Mouse (Mus musculus): Measurements from ENCODE around the gene Faf2. TPM values are rescaled to one million over a fixed set of nuclear protein-coding genes. Genes with fewer than 3 reads are reported as not detected.

Gene Faf2
- total and polyA plus RNA-seq, 2 experiments from 2014 or later = 27.2 to 32.1 TPM

- peak overlapping the region; percentile 76 for H3K4me2 ChIP-seq (ENCODE audit: low read depth, low read length)
- no peaks in the 10 kb centered on the region for H3K9me3 ChIP-seq (replicated peaks; ENCODE audit: control insufficient read depth, low read length)
- DNase-seq (ENCODE audit: low spot score) = peak; percentile 97
- under 1% methylated on average over 72 of the region's 82 CpGs for WGBS
- no peaks in the 10 kb centered on the region for H3K27me3 ChIP-seq (ENCODE audit: control insufficient read depth, insufficient read depth, low read length)
- peak overlapping the region; percentile 97 for H3K27ac ChIP-seq (ENCODE audit: low read depth)
- H3K4me3 ChIP-seq (ENCODE audit: low read depth, low read length) = peak overlapping the region; percentile 95
- peaks cover 12% of the 10 kb centered on the region for H3K36me3 ChIP-seq (replicated peaks; ENCODE audit: control insufficient read depth, insufficient read depth, low read length)
- no peak for TF ChIP-seq CTCF (IDR thresholded peaks at IDR 0.05; ENCODE audit: low read depth)
- peak; percentile 74; the same call in 1 of the 2 replicates for TF ChIP-seq EP300 (IDR thresholded peaks at IDR 0.05; ENCODE audit: low read depth)
- peak overlapping the region; percentile 87 for H3K9ac ChIP-seq (replicated peaks; ENCODE audit: low read depth, low read length)
- ATAC-seq (ENCODE audit: insufficient read depth, low read depth) = peak; percentile 90
- H3K4me1 ChIP-seq (ENCODE audit: control insufficient read depth, insufficient read depth) = peaks cover 41% of the 10 kb centered on the region
These were observed 66.2 kb downstream of the Faf2 start for GRCm38 (mm10) chr13:54687575-54688424.

GRCm38 (mm10) chr13:54690151-54690740, 68.7 kb downstream of the Faf2 start:
- Histone ChIP-seq H3K4me2 (ENCODE audit: low read depth, low read length) (no peak overlapping the region), H3K4me3 (ENCODE audit: low read depth, low read length) (no peak overlapping the region), H3K36me3 (replicated peaks; ENCODE audit: control insufficient read depth, insufficient read depth, low read length) (no peaks in the 10 kb centered on the region), H3K27me3 (ENCODE audit: control insufficient read depth, insufficient read depth, low read length) (no peaks in the 10 kb centered on the region), H3K4me1 (ENCODE audit: control insufficient read depth, insufficient read depth) (peaks cover 32% of the 10 kb centered on the region), H3K9ac (replicated peaks; ENCODE audit: low read depth, low read length) (no peak overlapping the region), H3K27ac (ENCODE audit: low read depth) (no peak overlapping the region), H3K9me3 (replicated peaks; ENCODE audit: control insufficient read depth, low read length) (no peaks in the 10 kb centered on the region)
- no peak for ATAC-seq (ENCODE audit: insufficient read depth, low read depth)
- no peak for TF ChIP-seq EP300 (IDR thresholded peaks at IDR 0.05; ENCODE audit: low read depth)
- no peak for TF ChIP-seq CTCF (IDR thresholded peaks at IDR 0.05; ENCODE audit: low read depth)
- DNase-seq (ENCODE audit: low spot score) = no peak
- WGBS = 85% methylated on average over 8 of the region's 8 CpGs

DNA sequence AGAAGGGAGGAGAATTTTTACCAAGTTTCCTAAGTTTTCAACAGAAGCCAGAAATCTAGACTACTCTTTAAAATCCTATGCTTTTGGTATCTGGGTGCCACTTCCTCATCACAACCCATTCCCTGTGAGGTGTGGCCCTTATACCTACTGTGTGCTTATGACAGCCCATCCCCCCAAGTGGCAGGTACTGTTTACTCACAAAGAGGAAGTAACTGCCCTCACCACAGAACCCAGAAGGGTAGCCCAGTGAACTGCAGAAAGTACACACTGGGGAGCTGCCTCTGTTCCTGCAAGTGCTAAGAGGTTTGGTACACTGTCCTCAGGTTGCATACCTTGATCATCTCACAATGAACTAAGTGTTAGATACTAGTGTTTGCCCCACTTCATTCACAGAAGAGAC, 70.2 kb downstream of the Faf2 start:
- H3K4me1 ChIP-seq (ENCODE audit: control insufficient read depth, insufficient read depth) = peaks cover 21% of the 10 kb centered on the region
- no peaks in the 10 kb centered on the region for H3K36me3 ChIP-seq (replicated peaks; ENCODE audit: control insufficient read depth, insufficient read depth, low read length)
- H3K4me3 ChIP-seq (ENCODE audit: low read depth, low read length) = 0 out of 2 replicates have a peak overlapping the region, but pooled peaks have one; percentile 74
- DNase-seq (ENCODE audit: low spot score) = no peak
- H3K27ac ChIP-seq (ENCODE audit: low read depth) = no peak overlapping the region
- H3K4me2 ChIP-seq (ENCODE audit: low read depth, low read length) = peak overlapping the region; percentile 82; the same call in 1 of the 2 replicates
- no peak for ATAC-seq (ENCODE audit: insufficient read depth, low read depth)
- no peaks in the 10 kb centered on the region for H3K9me3 ChIP-seq (replicated peaks; ENCODE audit: control insufficient read depth, low read length)
- peak overlapping the region; percentile 85; the same call in 1 of the 2 replicates for H3K9ac ChIP-seq (replicated peaks; ENCODE audit: low read depth, low read length)
- no peaks in the 10 kb centered on the region for H3K27me3 ChIP-seq (ENCODE audit: control insufficient read depth, insufficient read depth, low read length)
- TF ChIP-seq EP300 (IDR thresholded peaks at IDR 0.05; ENCODE audit: low read depth) (no peak), CTCF (IDR thresholded peaks at IDR 0.05; ENCODE audit: low read depth) (no peak)

DNA sequence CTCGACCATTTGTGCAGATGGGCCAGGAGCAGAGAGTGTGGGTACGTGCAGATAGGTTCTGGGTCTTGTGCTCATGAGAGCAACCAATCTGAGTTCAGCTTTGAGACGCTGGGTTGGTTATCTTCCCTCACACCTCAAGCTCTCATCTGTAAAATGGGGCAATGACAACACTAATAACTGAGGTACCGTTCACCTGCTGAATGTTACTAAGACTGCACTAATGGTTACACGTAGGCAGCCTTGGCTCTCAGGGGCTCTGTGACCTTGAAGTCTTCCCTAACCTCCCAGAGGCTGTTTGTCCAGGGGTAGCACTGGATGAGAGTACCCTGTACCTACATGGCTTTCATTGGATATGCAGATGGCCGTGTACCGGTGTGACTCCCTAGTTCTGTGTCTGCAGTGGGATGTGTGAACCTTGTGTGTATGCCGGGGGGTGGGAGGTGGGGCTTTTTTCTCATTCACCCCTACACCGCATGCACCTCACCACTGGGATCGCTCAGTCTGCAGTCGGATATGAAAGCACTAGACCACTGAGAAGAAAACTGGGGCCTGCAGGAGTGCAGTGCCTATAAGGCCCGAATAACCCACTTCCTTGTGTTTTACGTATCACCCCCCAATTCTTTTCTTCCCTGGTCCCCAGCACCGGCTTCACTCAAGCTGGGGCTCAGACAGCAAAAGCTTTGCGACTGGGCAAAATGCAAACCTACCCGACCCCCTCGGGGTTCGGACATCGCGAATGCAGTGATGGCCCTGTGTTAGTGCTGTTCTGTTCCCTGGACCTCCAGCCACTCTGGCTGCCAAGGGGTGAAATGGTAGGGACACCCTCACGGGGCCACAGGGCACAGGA, 71.3 kb downstream of the Faf2 start:
- H3K9ac ChIP-seq (replicated peaks; ENCODE audit: low read depth, low read length) = peak overlapping the region; percentile 85
- peak overlapping the region; percentile 74 for H3K4me3 ChIP-seq (ENCODE audit: low read depth, low read length)
- WGBS = 5% methylated on average over 21 of the region's 21 CpGs
- DNase-seq (ENCODE audit: low spot score) = no peak
- no peak for TF ChIP-seq CTCF (IDR thresholded peaks at IDR 0.05; ENCODE audit: low read depth)
- TF ChIP-seq EP300 (IDR thresholded peaks at IDR 0.05; ENCODE audit: low read depth) = no peak
- H3K4me2 ChIP-seq (ENCODE audit: low read depth, low read length) = peak overlapping the region; percentile 82
- no peaks in the 10 kb centered on the region for H3K9me3 ChIP-seq (replicated peaks; ENCODE audit: control insufficient read depth, low read length)
- peak overlapping the region; percentile 95 for H3K27ac ChIP-seq (ENCODE audit: low read depth)
- no peaks in the 10 kb centered on the region for H3K36me3 ChIP-seq (replicated peaks; ENCODE audit: control insufficient read depth, insufficient read depth, low read length)
- ATAC-seq (ENCODE audit: insufficient read depth, low read depth) = no peak
- peaks cover 21% of the 10 kb centered on the region for H3K4me1 ChIP-seq (ENCODE audit: control insufficient read depth, insufficient read depth)
- H3K27me3 ChIP-seq (ENCODE audit: control insufficient read depth, insufficient read depth, low read length) = no peaks in the 10 kb centered on the region
